Mouse (Mus musculus): Measurements from ENCODE around the gene 1110008L16Rik. TPM values are rescaled to one million over a fixed set of nuclear protein-coding genes. Genes with fewer than 3 reads are reported as not detected.
"Not testable (repeated sequence)": the region's sequence is repeated elsewhere in the genome, so short reads cannot be mapped to it uniquely, and the experiment has no call there.

The 1110008L16Rik gene
- total RNA-seq, 2 experiments from 2014 or later: 5.0 to 7.8 TPM

DNA sequence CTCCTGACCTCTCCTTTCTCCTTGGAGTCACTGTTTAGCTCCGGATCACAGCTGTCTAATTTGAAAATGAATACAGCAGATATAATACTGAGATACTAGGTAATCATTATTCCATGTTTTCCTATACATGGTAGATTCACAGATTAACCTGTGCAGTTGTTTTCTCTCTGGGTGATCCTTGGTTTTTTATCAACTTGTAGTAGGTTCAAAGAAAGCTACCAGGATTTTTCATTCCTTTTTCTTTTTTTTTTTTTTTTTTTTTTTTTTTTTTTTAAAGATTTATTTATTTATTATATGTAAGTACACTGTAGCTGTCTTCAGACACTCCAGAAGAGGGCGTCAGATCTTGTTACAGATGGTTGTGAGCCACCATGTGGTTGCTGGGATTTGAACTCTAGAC is 39.1 kb downstream of the 1110008L16Rik start:
- not testable (repeated sequence) for ATAC-seq (ENCODE audit: poor library complexity, severe bottlenecking)

DNA sequence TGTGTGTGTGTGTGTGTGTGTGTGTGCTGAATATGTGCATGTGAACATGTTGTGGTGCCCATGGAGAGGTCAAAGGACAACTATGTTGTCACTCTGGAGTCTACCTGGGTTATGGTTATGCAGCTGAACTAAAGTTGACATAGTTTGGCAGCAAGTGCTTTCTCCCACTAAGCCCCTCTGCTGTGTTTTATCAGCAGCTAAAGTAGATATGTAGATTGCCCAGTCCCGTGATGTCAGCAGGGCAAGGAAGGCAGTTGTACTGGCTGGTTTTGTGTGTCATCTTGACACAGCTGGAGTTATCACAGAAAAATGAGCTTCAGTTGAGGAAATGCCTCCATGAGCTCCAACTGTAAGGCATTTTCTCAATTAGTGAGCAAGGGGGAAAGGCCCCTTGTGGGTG is 43.7 kb downstream of the 1110008L16Rik start:
- not testable (repeated sequence) for ATAC-seq (ENCODE audit: poor library complexity, severe bottlenecking)

DNA sequence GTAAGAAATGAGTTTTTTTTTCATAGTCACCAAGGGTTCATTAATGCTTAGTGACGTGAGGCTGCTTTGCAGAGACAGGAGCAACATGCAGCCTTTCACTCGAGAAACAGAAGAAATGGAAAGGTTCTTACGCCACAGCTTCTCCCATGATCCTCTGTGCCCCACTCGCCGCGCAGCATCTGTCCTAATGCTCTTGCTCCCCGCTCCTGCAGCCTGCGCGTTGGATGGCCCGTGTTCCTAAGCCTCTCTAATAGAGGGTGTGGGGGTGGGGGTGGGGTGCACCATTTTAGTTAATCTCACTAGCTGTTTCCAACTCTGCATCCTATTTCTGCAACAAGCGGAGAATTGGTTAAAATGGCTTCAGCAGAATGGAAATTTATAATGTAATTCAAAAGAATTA is 44.6 kb downstream of the 1110008L16Rik start:
- no peak for ATAC-seq (ENCODE audit: poor library complexity, severe bottlenecking)

DNA sequence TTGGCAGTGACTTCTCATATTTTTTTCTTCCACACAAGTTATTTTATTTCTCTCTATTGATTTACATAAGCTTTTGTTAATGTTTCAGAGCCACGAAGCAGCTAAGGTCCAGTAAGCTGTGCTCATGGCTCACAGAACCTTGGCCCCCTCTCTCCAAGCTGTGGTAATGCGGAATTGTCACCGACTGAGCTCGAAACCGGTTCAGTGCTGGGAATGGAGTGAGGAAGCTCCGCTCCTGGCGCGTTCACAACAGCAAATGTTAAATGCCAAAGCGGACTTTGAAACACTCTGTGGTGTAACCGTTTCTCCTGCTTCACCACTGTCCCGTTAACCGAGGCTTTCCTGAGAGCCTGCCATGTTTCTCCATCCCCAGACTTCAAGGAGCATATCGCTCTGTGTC is 45.2 kb downstream of the 1110008L16Rik start:
- ATAC-seq (ENCODE audit: poor library complexity, severe bottlenecking): peak; percentile 70

DNA sequence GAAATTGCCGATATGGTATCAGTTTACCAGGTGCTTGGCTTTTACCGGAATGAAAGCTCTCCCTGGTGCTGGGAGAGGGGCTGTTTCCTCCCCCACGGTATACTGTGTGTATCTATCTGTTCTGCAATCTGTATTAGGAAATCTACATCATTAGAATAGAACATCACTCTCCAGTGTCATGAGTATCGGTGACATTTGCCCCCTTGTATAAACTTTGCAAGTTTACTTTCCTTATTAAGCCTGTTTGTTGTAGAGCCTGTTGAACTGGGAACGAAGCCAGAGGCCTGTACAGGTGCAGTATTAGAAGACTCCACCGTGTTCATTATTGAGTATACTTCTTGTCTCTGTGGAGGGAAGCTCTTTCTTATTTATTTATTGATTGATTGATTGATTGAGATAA is 54.0 kb downstream of the 1110008L16Rik start:
- ATAC-seq (ENCODE audit: poor library complexity, severe bottlenecking): no peak

DNA sequence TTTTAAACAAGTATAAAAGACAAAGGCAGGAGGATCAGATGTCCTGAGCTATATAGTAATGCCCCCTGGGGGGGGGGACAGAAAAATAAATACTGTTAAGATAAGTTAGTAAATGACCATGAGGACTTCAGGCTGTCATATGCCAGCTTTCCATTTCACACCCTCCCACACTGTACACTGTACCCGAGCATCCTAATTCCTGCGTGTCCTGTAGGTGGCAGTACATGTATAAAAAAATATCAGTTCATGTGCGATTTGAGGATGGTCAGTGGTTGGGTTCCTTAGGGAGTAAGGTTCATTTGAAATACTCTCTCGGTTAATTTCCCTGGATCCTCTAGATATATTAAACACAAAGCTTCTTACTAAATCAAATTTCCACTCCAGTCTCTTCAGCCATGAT is 55.5 kb downstream of the 1110008L16Rik start:
- peak; percentile 84 for ATAC-seq (ENCODE audit: poor library complexity, severe bottlenecking)

DNA sequence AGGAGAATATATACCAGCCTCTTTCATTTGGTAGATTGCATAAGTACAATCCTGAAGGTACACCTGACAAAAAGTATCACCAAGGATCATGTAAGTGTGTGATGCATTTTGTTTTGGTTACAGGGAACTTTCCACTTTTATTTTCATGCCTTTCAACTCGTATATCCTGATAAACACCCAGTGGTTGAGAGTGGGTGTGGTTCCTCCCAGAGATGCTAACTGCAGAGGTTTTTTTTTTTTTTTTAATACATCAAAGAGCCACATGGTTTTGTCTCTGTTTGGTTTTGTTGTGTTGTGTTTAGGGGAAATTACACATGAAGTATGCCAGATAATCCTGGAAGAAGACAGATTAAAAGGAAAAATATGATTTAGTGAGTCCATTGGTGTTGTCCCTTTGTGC is 57.9 kb downstream of the 1110008L16Rik start:
- no peak for ATAC-seq (ENCODE audit: poor library complexity, severe bottlenecking)

DNA sequence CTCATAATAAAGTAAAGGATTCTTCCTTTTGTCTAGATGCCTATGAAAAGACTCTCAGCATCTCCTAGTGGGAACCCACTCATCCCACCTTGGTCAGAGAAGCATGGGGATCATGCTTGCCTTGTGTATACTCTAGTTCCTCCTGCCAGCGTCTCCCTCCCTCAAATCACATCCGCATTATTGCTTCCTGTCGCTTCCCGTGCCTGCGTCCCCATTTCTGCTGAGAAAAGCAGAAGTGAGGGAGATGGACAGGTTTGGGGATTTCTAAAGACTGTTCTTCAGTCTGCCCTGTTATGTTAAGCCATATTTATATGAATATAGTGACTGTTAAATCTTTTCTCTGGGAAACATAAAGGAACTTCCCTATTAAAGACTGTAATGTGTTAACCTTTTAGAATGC is 61.6 kb downstream of the 1110008L16Rik start:
- ATAC-seq (ENCODE audit: poor library complexity, severe bottlenecking): peak; percentile 98

DNA sequence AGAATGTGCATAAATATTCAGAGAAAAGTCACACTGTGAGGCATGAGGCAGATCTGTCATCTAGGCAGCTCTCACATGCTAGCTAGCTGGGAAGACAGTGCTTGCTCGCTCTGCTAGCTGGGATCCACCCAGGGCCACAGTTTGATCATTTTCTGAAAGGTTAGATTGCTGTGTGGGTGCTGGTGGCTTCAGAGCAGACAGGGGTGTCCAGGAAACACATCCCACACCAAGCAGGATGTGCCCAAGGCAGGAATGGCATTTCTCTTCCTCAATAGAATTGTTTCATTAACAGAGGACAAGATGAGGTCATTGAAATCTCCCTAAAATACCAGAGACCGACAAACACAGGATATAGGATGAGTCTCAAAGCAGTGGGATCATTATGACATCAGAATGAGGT is 65.7 kb downstream of the 1110008L16Rik start:
- no peak for ATAC-seq (ENCODE audit: poor library complexity, severe bottlenecking)

DNA sequence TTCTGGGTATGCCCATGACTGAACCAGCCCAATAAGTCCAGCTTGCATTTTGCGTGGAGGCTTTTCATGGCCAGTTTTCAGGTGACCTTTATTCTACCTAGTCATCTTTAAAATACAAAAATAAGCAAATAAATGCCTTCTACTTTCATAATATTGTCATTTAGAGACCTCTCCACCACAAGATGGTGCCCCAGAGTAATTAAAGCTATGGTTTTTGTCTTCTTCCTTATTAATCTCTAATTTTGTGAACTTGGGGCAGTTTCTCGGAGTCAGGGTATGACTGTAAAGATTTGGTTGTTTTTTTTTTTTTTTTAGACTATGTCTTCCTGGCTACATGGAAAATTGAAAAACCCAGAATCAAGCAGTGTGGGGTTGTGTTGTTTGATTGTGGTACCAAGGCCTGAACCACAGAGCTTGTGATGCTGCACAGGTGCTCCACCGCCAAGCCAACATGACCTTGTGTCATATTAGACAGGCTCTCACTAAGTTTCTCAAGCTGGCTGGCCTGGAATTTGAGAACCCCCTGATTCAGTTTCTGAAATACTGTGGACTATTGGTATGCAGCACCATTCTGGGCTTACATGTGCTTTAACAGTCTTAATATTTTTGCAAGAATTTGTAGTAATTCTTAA is 73.2 kb downstream of the 1110008L16Rik start:
- no peak for ATAC-seq (ENCODE audit: poor library complexity, severe bottlenecking)

DNA sequence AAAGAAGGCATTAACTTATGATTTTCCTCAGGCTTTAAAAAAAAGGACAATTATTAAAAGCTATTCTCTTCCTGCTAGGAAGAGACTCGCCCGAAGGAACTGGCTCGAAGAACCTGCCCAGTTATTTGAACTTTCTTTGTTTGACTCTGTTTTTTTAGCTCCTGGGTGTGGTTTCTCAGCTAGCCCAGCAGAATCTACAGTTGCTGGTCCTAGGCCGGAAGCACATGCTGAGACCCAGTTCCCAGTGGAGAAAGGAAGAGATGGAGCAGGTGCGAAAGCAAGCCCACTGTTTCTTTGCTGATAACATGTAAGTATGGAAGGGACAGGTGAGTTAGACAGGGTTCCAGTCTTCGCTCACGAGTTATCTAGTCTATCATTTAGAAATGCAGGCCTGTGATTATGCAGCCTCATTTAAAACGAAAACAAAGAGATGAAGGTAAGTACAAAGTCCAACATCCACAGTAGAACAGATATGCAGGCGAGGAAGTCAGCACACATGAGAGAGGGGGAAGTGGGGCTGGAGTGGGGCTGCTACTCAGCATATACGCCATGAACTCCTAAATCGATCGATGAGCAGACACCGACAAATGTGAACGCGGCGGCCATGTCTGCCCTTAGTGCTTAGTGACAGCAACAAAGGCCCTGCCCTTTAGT is 77.7 kb downstream of the 1110008L16Rik start:
- no peak for ATAC-seq (ENCODE audit: poor library complexity, severe bottlenecking)

DNA sequence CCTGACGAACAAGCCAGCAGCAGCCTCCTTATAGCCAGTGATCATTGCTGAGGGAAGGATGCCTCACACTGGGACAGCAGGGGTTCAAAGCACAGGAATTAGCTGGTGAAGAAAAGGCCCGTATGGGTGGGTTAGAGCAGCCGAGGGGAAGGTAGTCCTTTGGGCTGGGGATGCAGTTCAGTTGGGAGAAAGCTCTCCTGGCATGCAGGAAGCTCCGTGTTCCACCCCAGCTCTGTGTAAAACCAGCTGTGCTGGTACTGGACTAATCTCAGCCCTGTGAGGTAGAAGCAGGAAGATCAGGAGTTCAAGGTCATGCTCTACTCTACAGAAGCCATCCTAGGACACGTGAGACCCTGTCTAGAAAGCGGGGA is 78.2 kb downstream of the 1110008L16Rik start:
- no peak for ATAC-seq (ENCODE audit: poor library complexity, severe bottlenecking)

DNA sequence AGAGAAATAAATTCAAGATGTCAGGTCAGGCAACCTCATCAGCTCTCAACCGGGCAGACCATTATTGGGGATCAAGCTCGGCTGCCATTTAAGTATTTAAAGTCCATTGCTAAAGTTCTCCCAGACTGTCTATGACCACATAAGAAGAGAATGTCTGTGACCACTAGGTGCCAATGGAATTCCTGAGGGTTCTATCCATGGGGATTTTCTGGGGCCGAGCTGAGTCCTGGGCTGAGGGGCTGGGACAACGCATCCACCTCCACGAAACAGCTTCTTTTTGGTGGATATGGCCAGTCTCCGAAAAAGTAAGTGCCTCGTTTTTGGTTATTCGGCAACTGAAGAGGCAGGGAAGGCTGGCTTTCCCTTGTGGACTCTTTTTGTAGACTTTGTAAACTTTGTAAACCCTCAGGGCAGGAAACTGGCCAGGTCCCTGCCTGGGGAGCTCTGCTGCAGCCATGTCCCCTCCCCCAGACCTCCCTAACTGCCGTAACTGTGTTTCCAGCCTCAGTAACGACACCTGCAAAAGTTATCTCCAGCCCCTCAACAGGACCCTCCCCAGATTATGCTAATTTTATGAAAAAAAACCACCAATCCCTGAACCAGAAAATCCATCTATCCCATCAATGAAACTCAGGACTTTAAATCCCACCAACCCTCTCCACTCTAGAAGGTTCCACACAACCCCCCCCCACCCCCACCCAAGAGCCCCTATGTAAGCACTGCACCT is 84.8 kb downstream of the 1110008L16Rik start, which contains the start of gene Psma6:
Psma6 (plus strand) TSS at position 200 of the 727 bp plus-strand sequence.
- no peak for ATAC-seq (ENCODE audit: poor library complexity, severe bottlenecking)

DNA sequence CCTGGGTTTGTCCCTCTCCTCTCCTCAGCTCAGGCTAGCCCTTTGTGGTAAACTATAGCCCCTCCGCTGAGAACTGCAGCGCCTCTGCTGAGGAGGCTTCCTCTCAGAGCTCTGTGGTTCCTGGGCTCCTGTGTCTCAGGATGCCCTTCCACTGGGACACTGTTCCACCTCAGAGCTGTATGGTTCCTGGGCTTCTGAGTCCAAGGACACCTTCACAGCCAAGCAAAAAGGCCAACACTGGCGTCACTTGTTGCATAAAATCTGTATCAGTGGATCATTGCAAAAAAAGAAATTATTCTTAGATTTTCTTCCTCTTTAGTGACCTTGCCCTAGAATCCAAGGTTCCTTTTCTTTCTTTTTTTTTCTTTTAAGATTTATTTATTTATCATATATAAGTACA is 85.4 kb downstream of the 1110008L16Rik start:
- ATAC-seq (ENCODE audit: poor library complexity, severe bottlenecking): no peak

DNA sequence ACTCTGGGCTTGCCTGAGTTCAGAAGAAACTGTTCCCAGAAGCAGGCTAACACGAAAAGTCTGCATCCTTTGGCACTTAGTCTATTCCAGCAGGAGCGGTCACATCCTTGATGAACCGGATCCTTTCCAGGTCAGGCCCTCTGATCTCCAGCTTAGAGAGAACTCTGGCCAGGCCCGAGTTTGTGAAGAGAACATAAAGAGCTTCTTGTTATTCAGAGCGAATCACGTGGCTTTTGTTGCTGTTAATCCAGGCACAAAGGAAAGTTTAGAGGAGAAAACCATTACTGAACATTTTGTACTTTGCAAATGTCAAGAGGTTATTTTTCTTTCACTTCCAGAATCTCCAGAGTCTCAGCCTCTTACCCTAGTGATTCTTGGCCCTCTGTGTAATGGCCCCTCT is 86.6 kb downstream of the 1110008L16Rik start:
- no peak for ATAC-seq (ENCODE audit: poor library complexity, severe bottlenecking)

DNA sequence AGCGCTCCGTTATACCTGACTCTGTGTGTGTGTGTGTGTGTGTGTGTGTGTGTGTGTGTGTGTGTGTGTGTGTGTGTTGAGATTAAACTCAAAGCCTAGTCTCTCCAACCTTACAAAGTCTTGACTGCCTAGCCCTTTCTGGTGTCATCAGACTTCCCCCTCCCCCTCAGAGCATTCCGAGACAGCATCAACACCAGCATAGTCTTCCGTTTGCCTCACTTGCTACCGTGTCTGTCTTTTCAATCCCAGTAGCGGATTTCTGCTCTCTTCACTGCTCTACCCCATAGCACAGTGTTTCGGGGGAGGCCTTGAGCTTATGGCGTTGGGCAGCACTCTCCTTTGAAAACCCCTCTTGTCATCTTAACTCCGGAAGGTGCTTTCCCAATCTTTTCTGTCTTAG is 87.1 kb downstream of the 1110008L16Rik start:
- ATAC-seq (ENCODE audit: poor library complexity, severe bottlenecking): no peak

DNA sequence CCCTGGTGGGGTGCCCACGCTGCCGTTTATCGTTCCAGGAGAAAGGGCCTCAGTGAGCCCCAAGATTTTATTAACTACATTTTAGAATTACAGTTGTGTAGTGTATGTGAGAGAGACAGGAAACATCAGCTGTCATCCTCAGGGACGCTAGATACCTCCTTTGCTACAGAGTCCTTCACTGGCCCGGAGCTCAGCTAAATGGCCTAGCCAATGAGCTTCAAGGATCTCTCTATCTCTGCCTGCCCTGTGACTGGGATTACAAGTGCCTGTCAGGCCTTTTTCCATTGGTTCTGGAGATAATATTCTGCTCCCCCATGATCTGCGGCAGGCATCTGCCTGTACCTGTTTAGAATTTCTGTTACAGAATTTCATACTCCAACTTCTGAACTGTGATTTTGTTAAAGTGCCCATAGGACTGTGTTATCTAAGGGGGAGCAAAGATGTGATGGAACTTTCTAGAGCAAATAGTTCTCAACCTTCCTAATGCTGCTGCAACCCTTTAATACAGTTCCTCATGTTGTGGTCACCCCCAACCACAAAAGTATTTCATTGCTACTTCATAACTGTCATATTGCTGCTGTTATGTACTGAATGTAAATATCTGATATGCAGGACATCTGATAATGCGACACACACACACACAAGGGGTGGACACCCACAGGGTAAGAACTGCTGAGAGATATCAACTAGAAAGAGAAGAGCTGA is 87.9 kb downstream of the 1110008L16Rik start:
- ATAC-seq (ENCODE audit: poor library complexity, severe bottlenecking): peak; percentile 11; the same call in 1 of the 2 replicates

DNA sequence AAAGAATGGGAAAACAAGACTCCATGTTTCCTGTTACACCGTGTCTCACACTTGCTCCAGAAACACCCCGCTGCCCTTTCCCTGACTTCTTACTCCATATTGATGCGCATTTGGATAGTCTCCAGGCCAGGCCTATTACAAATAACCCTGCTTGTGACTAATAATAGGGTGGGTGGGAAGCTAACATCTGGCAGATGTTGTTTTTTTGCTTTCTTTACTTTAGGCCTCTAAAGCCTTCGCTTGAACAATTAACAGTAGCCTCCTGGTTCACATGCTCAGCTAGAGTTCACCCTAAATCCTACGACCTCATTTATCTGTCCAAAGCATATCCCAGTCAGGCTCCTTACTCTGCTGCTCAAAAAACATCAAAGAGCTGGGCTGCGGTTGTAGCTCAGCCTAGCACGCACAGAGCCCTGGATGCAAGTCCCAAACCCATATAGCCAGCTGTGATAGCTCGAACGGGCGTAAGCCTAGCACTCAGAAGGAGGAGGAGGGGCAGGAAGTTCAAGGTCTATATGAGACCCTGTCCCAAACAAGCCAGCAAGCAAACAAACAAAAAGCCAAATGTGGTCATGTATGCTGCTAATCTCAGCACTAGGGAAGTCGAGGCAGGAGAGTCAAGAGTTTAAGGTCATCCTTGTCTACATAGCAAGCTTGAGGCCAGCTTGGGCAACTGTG is 88.5 kb downstream of the 1110008L16Rik start:
- no peak for ATAC-seq (ENCODE audit: poor library complexity, severe bottlenecking)

DNA sequence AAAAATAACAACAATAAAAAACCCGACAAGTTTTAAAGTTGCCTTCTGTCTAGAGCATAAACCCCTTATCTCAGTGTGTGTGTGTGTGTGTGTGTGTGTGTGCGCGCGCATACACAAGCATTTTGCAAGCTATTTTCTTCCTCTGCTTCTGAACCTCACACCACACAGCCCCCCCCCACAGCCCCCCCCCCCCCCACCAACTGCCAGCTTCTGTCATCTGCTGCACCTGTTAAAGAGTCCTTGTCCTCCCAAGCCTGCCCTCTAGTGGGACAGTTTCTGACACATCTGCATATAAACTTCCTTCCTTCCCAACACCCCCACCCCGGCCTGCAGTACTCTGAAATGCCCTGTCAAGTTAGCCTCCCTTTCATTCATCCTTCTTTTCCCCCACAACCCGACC is 89.1 kb downstream of the 1110008L16Rik start:
- ATAC-seq (ENCODE audit: poor library complexity, severe bottlenecking): peak; percentile 41

DNA sequence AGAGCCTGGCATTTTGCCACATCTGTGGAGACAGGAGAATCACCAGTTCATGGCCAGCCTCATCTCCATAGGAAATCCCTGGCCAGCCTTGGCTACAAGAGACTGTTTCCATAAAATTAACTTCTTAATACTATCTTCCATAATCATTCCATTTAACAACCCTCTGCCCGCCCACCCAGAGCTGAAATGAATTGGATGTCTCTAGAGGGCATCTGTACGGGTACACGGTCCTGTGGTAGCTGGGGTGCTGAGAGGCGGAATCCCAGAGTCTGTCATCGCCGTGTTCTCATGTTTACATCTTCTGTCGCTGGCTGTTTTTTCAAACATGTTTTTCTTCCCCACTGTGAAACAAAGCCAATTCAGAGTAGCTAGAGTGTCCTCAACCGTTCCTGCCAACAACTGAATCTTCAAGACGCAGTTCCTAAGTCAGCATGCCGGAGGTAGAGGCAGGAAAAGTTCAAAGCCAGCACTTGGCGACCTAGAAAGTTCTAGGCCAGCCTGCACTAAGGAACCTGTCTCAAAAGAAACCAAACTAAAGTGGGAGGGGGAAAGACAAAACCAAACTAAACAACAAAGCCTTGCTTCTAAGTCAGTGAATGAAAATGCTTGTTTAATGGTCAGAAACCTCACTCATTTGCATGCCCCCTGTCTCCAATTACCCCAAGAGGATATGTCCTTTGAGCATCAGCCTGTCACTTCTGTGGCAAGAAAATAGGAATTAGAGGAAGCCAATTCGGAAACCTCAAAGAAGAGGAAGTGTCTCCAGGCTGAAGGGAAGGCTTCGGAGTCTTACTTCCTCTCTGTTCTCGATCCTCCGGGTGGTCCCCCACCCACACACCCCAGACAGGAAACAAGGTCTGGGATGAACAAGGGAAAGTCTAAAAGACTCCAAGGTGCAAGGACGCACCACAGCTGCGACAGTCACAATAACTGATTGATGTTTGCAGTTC is 90.0 kb downstream of the 1110008L16Rik start:
- ATAC-seq (ENCODE audit: poor library complexity, severe bottlenecking): peak; percentile 86

All from megakaryocyte, adult 5-6 weeks (primary cell).